Mouse (Mus musculus) cerebellum, postnatal 36 days (tissue): ENCODE measurements around the gene Sept10.

ENCODE experiments used
- DNase-seq, 2 experiments: peaks; one replicate each; pipeline ENCODE4 v3.0.0; 2021 to 2022; ENCODE audit warnings: mixed read lengths in 2 of 2

Sept10 gene

GRCm38 (mm10) chr10:59223301-59223700, 1.7 kb upstream of the Sept10 start:
- no peak for DNase-seq

DNA sequence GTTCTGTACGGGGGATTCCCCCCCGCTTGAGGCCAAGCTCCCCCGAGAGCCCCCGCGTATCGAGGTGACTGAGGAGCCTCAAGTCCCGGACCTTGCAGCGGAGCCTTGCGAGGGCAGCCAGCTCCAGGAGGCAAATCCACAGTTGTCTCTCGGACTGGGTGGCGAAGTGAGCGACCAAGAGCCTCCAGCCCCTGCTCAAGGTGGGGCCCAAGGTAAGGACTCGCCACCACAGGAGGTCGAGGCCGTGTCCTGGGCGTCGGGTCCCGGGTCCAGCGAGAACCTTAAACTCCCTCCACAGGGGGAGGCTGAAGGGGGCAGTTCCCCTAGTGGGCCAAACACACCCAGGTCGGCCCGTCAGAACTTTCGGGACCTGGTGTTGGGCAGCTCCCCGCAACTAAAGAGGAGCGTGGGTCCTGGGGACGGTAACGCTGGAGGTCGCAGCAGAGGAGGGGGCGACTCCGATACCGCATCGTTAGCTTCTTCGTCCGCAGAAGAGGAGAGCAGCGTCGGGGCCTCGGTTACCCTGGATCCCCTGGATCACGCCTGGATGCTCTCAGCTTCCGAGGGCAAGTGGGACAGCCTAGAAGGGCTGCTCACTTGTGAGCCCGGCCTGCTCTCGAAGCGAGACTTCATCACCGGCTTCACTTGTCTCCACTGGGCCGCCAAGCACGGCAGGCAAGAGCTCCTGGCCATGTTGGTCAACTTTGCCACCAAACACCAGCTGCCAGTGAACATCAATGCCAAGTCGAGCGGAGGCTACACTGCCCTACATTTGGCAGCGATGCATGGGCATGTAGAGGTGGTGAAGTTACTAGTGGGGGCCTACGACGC, 839 bp upstream of the Sept10 start:
- peak; percentile 41 to 42 for DNase-seq

GRCm38 (mm10) chr10:59220824-59221472, 699 bp downstream of the Sept10 start:
- DNase-seq = no peak

DNA sequence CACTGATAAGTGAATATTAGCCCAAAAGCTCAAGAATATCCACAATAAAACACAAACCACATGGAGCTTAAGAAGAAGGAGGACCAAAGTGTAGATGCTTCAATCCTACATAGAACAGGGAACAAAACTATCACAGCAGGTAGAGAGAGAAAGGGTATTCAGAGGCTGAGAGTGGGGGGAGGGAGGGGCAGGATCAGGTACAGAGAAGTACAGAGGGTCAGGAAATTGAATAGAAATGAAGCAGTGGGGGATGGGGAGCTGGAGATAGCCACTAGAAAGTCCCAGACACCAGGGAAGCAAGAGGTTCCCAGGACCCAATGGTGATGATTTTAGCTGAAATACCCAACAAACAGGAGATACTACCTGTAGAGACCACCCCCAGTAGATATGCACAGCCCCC, 21.6 kb downstream of the Sept10 start:
- no peak for DNase-seq

GRCm38 (mm10) chr10:59196763-59197162, 24.9 kb downstream of the Sept10 start:
- no peak for DNase-seq

- DNase-seq = no peak
Observed at GRCm38 (mm10) chr10:59194891-59195290, 26.8 kb downstream of the Sept10 start.

- no peak for DNase-seq
Observed at GRCm38 (mm10) chr10:59182306-59182705, 39.3 kb downstream of the Sept10 start.

GRCm38 (mm10) chr10:59179620-59180019, 42.0 kb downstream of the Sept10 start:
- no peak for DNase-seq

DNA sequence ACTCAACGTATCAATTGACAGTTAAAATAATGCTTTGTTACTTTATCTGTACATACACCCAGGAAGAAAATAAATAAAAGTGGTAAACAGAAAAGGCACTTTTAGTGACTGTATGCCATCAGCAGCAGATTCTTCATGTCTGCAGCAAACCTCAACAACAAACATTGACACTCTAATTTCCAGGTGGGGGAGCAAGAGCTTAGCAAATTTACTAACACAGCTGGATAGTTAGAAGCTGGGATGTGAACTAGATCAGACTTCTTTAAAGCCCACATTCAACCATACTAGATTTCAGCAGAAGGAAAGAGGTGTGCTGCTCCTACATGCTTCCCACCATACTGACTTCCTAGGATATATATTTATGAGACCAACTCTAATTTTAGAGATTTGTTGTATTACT, 49.1 kb downstream of the Sept10 start:
- no peak for DNase-seq

DNA sequence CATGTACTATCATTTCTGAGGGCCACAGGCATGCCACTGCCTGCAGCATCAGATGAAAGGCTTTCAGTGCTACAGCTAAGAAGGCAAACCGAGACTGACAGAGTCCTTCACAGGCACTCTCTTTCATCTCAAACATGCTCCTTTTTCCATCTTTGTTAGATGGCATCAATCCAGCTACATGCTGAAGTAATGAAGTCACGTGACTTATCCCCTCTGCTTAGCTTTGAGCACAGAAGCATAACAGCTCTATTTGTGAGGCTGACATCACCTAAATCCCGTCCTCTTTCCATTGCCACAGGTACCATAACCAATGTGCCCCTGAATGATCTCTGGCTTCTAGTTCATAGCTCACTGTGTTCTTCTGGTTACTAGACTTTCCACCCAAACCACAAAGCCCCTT, 50.6 kb downstream of the Sept10 start:
- DNase-seq = no peak

DNA sequence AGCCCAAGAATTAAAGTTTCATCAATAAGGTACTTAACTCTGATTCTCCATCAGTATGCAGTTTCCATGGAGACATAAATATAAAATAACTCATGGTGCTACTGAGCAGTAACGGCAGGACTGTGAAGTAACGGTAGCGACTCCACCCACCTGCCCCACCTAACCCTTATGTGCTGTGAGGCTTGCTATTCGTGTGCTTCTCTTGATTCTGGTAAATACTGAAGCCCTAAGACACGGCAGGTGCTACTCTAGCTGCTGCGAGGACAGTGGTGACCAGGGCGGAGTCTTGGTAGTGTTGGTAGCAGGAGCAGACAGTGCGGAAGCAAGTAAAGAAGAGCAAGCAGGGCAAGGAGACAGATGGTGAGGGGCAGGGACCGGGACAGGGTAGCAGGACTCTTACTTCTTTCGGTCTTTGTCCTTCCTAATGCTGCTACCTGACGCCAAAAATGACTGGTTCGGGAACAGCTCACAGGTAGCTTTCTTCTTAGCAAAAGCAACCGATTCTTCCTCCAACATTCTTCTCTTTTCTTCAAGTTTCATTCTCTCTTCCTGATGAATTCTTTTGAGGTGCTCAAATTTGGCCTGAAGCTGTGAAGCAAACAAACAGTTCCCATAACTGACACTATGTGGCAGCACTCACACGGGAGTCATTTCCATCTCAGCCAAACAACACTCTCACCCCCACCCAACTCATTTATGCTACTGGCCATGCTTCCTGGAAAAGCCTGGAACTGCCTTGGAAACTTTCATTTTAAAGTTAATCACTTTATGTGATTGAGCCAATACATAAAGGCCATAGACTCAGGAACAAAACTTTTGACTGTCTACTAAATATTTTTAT, 55.3 kb downstream of the Sept10 start:
- peak; percentile 26 to 44 for DNase-seq

GRCm38 (mm10) chr10:59162185-59162897, 59.3 kb downstream of the Sept10 start:
- no peak for DNase-seq

DNA sequence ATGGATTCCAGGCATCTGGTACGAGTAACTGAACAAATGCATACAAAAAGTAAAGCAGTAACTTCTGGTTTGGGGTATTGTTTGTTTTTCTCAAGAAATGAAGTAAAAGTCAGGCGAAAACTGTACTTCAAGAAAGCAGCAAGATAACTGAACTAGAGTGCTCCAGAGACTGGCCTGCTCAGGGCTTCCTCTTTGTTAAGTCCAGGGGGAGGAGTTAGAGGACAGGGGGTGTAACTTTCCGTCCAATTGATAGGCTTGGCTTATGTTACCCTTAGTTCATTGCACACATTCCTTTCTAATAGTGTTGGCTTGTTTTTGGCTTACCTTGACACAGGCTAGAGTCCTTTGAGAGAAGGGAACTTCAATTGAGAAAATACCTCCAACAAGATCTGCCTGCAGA, 63.0 kb downstream of the Sept10 start:
- DNase-seq = no peak

GRCm38 (mm10) chr10:59152544-59153081, 69.0 kb downstream of the Sept10 start:
- no peak for DNase-seq

GRCm38 (mm10) chr10:59150938-59151657, 70.5 kb downstream of the Sept10 start:
- no peak for DNase-seq

- peak in 1 of 2 experiments; percentile 38 for DNase-seq
Observed at GRCm38 (mm10) chr10:59149956-59150383, 71.7 kb downstream of the Sept10 start.

DNA sequence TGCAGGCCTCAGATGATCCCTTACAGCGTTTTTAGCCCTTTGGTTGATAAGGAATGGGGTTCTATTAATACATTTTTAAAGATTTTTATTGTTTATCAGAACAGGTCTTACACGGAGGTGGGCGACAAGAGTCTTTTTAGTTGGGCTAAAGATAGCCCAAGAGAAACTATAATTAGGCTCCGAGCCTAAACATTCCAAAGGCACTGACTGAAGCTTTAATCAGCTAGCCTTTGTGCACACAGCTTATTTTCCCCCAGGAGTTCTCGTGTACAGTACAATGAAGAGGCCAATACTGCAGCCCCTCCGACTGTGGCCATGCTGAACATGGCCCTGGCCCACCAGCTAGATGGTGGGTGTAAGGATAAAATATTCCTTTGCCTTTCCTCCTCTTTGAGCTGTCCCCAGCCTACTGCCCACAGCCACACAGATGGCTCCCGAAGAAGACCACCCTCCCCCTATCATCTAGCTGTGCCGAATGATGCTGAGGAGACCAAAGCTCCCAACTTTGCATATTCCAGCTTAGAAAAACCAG, 88.1 kb downstream of the Sept10 start:
- no peak for DNase-seq

DNA sequence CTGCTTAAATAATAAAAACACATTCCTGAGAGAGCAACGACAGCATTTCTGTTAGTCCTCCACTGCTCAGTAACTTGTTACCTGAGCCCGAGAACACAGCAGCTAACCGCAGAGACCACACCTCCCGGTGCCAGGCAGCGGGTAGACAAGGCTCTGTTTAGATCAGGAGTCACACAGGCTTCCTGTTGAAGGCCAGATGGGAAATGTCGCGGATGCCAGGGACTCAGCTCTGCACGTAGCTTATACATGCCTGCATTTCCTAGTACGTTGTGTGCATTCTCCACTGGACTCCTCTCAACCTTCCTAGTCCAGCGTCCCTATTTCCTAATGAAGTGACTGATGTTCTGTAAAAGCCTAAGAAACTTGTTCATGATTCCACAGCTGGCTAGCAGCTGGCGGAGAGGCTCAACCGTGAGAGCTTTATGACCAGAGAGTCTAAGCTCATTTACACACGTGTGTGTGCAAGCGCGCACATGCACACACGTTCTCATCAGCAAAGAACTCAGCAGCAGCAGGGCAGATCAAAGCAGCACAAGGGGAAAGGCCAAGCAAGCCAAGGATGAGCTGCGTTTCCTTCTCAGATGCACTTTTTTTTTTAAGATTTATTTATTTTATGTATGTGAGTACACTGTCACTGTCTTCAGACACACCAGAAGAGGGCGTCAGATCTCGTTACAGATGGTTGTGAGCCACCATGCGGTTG, 89.6 kb downstream of the Sept10 start:
- no peak for DNase-seq

DNA sequence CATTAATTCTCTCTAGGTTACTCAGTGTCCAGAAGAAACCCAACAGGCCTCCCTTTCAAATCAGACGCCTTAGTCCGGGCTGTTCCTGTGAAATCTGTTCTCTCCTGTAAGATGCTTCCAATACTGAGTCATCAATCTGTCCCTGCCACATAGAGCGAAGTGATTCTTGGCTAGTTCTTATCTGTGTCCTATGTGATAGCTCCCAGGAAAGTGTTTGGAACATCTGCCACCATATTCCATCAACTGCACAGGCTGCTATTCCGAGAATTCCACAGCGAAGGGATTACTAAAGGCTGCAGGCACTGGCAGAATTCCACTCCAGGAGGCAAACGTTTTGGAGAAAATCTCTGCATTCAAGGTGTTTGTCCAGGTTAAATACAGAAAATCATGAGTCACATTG, 94.0 kb downstream of the Sept10 start:
- no peak for DNase-seq

DNA sequence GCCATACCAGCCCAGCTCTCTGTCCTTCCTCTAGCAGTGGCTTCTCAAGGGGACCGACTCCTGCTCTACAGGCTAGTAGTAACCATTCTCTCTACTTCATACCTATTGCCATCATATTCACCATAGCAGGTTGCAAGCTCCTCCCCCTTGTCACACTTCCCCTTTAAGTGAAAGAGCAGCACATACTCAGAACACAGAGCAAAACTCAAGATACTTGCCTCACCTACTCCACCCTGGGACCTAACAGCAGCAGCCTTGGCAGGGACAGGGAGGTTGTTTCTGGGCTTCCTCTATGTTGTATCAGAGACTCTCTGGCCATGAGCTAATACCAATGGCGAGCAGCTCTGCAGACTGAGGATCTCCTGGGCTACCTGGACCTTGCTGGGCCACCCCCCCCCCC, 96.2 kb downstream of the Sept10 start:
- DNase-seq = no peak

GRCm38 (mm10) chr10:59119811-59120210, 101.8 kb downstream of the Sept10 start:
- DNase-seq = no peak
